Comparison of ENCODE assay signal across 16 mouse cellular contexts in genomic region chr5:53154501-53154900, GRCm38 (mm10). TPM values are rescaled to one million over a fixed set of nuclear protein-coding genes. Genes with fewer than 3 reads are reported as not detected.
A peak's percentile ranks its signal among the peaks of the same experiment; 100 is the strongest.
DNase-seq lines count a peak whose midpoint lies in the region; ATAC-seq and TF ChIP-seq lines count a peak whose summit lies in the region.
"Had no signal": no experiment of that assay in that cellular context is flagged by ENCODE, and none has a peak within 500 bp of the region (broad histone marks: within the 10 kb centered on the region; RNA-seq: fewer than 3 reads in every experiment).

No protein-coding gene starts in this region.

- ATAC-seq in heart, embryonic 15.5 days (replicated peaks; ENCODE audit: insufficient number of reproducible peaks, insufficient read depth, low FRiP score, low read depth), result 0 out of 2 replicates have a peak, but pooled peaks have one; percentile 15
- peak; percentile 61 for ATAC-seq in forebrain, postnatal 0 days
- no peak for ATAC-seq in midbrain, postnatal 0 days (ENCODE audit: low FRiP score)

- no peak overlapping the region for H3K9ac ChIP-seq in heart, embryonic 15.5 days
- H3K9ac ChIP-seq in forebrain, postnatal 0 days, result no peak overlapping the region
- H3K9ac ChIP-seq in midbrain, postnatal 0 days (replicated peaks; ENCODE audit: low read length, poor library complexity, severe bottlenecking), result no peak overlapping the region
- H3K9ac ChIP-seq: hindbrain, embryonic 12.5 days had no signal

- H3K4me1 ChIP-seq in heart, embryonic 15.5 days (replicated peaks), result peaks cover 19% of the 10 kb centered on the region
- 0 out of 2 replicates have a peak, but pooled peaks cover 19% of the 10 kb centered on the region for H3K4me1 ChIP-seq in forebrain, postnatal 0 days (ENCODE audit: insufficient read depth)
- no peaks in the 10 kb centered on the region for H3K4me1 ChIP-seq in midbrain, postnatal 0 days (ENCODE audit: insufficient read depth, low read length)
- H3K4me1 ChIP-seq: hindbrain, embryonic 12.5 days had no signal

- DNase-seq in heart, adult 8-10 months (ENCODE audit: low spot score), result no peak
- peak; percentile 46 to 57 for DNase-seq in cerebellum, adult 18-20 months
- peak; percentile 83 for DNase-seq in forebrain, postnatal 0 days
- DNase-seq in left cerebral cortex, postnatal 4 days, result peak; percentile 50
- DNase-seq in midbrain, postnatal 0 days (ENCODE audit: low spot score), result no peak
- no peak for DNase-seq in kidney, postnatal 36 days
- DNase-seq: adrenal gland, postnatal 36 days; kidney, adult 9 months; lung, adult 18-20 months; spleen, adult 18-20 months had no signal

- no peaks in the 10 kb centered on the region for H3K27me3 ChIP-seq in heart, embryonic 15.5 days
- no peaks in the 10 kb centered on the region for H3K27me3 ChIP-seq in forebrain, postnatal 0 days (ENCODE audit: insufficient read depth, low read length)
- H3K27me3 ChIP-seq in midbrain, postnatal 0 days (ENCODE audit: insufficient read depth, low read length), result no peaks in the 10 kb centered on the region
- H3K27me3 ChIP-seq: hindbrain, embryonic 12.5 days had no signal

- no peak for TF ChIP-seq CTCF in forebrain, postnatal 0 days (IDR thresholded peaks at IDR 0.05; ENCODE audit: low read depth)
- TF ChIP-seq CTCF in midbrain, postnatal 0 days (IDR thresholded peaks at IDR 0.05), result no peak

- no peaks in the 10 kb centered on the region for H3K36me3 ChIP-seq in heart, embryonic 15.5 days
- H3K36me3 ChIP-seq in forebrain, postnatal 0 days (ENCODE audit: insufficient read depth), result no peaks in the 10 kb centered on the region
- H3K36me3 ChIP-seq in midbrain, postnatal 0 days (ENCODE audit: insufficient read depth, low read length), result no peaks in the 10 kb centered on the region
- H3K36me3 ChIP-seq: hindbrain, embryonic 12.5 days; limb, embryonic 10.5 days; midbrain, embryonic 10.5 days had no signal

- 36% methylated on average over 2 of the region's 2 CpGs for WGBS in heart, embryonic 15.5 days
- WGBS in forebrain, postnatal 0 days, result 62% methylated on average over 2 of the region's 2 CpGs
- 90% methylated on average over 2 of the region's 2 CpGs for WGBS in midbrain, postnatal 0 days

- H3K27ac ChIP-seq in heart, embryonic 15.5 days, result no peak overlapping the region
- peak overlapping the region; percentile 66; the same call in 1 of the 2 replicates for H3K27ac ChIP-seq in forebrain, postnatal 0 days (ENCODE audit: low read depth, low read length)
- H3K27ac ChIP-seq in midbrain, postnatal 0 days (ENCODE audit: low read depth, low read length), result no peak overlapping the region
- H3K27ac ChIP-seq: hindbrain, embryonic 12.5 days; limb, embryonic 10.5 days; midbrain, embryonic 10.5 days had no signal

- no peaks in the 10 kb centered on the region for H3K9me3 ChIP-seq in heart, embryonic 15.5 days (replicated peaks)
- no peaks in the 10 kb centered on the region for H3K9me3 ChIP-seq in forebrain, postnatal 0 days (ENCODE audit: low read length)
- no peaks in the 10 kb centered on the region for H3K9me3 ChIP-seq in midbrain, postnatal 0 days (ENCODE audit: low read length)
- H3K9me3 ChIP-seq: hindbrain, embryonic 12.5 days; limb, embryonic 10.5 days; midbrain, embryonic 10.5 days had no signal

- H3K4me3 ChIP-seq in heart, embryonic 15.5 days, result no peak overlapping the region
- H3K4me3 ChIP-seq in forebrain, postnatal 0 days (ENCODE audit: low read depth, low read length), result no peak overlapping the region
- no peak overlapping the region for H3K4me3 ChIP-seq in midbrain, postnatal 0 days (ENCODE audit: low read depth, low read length)
- H3K4me3 ChIP-seq: erythroblast, embryonic 14.5 days; hindbrain, embryonic 12.5 days; limb, embryonic 10.5 days; midbrain, embryonic 10.5 days had no signal

- H3K4me2 ChIP-seq in heart, embryonic 15.5 days, result no peak overlapping the region
- H3K4me2 ChIP-seq in forebrain, postnatal 0 days (ENCODE audit: low read depth), result no peak overlapping the region
- no peak overlapping the region for H3K4me2 ChIP-seq in midbrain, postnatal 0 days (ENCODE audit: low read depth, low read length, poor library complexity, severe bottlenecking)
- H3K4me2 ChIP-seq: hindbrain, embryonic 12.5 days had no signal

- intact Hi-C loops in left cerebral cortex, postnatal 4 days (cut with DNase I), result no loop called here

RNA-seq across cellular contexts. Expression of gene Sel1l3, which starts 59.2 kb away (rescaled TPM):
- polyA plus RNA-seq in heart, embryonic 15.5 days (2015; fragmentation: Nextera tagmentation; extraction: Ambion mirVana), result 0.76 and 1.3 TPM in 2 replicates
- total RNA-seq in heart, adult 8-10 months (2022), result 1 to 10 TPM; 1.2 to 1.8 (median 1.6) TPM
- total RNA-seq in forebrain, postnatal 0 days (2014; rRNA removed), result 28.7 and 28.8 TPM in 2 replicates
- polyA plus RNA-seq in forebrain, postnatal 0 days (2015; fragmentation: Nextera tagmentation; extraction: Ambion mirVana), result 5.7 and 6.2 TPM in 2 replicates
- total RNA-seq in left cerebral cortex, postnatal 4 days (2021), result 10 to 100 TPM; 51.9 to 60.8 TPM
- total RNA-seq in midbrain, postnatal 0 days (2014; rRNA removed), result 19.0 and 22.2 TPM in 2 replicates
- 4.7 TPM in 2 replicates for polyA plus RNA-seq in midbrain, postnatal 0 days (2015; fragmentation: Nextera tagmentation; extraction: Ambion mirVana)
- total RNA-seq: granulocyte monocyte progenitor cell, adult 5-6 weeks had no signal
- polyA plus RNA-seq: erythroblast, embryonic 14.5 days had no signal

Comparison
In these comparisons a context has a peak if more than half of its experiments do, and no peak if none do; other contexts are left out.
1. DNase-seq: peak in cerebellum, adult 18-20 months (2 of 2), forebrain, postnatal 0 days (single experiment) and left cerebral cortex, postnatal 4 days (single experiment); none in heart, adult 8-10 months (single experiment), midbrain, postnatal 0 days (single experiment) and kidney, postnatal 36 days (0 of 2).